Mouse (Mus musculus) G1E-ER4 (cell line): ENCODE results near the gene Dcaf6. TPM values are rescaled to one million over a fixed set of nuclear protein-coding genes. Genes with fewer than 3 reads are reported as not detected.

Experiments
- GATA1 ChIP-seq: IDR thresholded peaks from one replicate; pipeline ENCODE4 v1.8.0; 2012; ENCODE audit warnings: low read length, inconsistent platforms
- polyA plus RNA-seq: library from polyadenylated mRNA; stranded (reverse); fragments of >175 nt; gene quantifications from 2 replicates; pipeline ENCODE4 v1.2.3, GENCODE M21; 2012

Gene Dcaf6
- polyA plus RNA-seq, 1 experiment: 77.8 TPM

DNA sequence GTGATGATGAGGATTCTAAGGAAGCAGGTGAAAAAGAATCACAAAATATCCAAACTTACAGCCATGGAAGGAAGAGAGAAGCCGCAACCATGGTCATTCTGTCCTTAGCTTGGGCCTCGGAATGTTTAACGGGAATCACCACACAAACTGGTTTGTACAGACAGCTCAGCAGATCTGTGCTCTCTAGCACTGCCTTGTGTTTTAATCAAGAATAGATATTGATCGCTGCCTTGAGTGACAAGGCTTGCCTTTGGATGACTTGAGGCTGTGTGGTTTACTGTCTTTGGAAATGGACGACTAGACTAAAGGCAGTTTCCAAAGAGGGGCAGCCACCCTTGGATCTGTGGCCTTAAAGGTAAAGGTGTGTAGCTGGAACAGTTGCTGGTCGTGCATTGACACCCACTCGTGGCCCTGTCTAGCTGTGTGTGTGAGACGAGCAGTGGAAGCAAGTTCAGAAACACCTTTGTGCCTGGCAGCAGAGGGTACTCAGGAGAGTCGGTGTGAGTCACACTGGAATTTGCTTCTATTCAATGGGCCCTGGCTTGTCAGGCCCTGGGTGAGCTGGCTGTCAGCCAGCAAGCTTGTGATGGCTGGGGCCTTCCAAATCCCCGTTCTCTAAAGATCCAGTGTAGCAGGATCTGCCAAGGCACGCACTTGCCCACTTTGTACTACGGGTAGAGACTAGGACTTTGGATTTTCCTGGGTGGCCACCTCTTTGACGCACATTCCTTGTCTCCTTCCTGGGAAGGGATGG, 157.6 kb downstream of the Dcaf6 start:
- TF ChIP-seq GATA1: no peak

DNA sequence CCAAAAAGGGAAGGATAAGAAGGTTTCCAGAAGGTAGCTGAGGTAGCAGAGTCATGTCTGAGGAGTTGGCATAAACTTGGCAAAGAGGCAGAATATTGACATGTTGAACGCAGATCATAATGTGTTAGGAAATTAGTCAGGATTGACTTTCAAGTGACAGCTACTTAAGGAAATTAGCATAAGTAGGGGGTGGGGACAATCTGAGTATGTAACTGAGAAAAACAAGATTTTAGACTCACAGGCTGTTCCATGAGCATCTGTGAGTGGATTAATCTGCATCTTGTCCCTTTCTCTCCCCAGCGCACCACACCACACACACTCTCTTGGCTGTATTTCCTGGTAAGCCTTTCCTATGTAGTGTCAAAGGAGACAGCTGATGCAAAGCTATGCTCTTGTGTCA, 158.7 kb downstream of the Dcaf6 start:
- TF ChIP-seq GATA1: no peak

DNA sequence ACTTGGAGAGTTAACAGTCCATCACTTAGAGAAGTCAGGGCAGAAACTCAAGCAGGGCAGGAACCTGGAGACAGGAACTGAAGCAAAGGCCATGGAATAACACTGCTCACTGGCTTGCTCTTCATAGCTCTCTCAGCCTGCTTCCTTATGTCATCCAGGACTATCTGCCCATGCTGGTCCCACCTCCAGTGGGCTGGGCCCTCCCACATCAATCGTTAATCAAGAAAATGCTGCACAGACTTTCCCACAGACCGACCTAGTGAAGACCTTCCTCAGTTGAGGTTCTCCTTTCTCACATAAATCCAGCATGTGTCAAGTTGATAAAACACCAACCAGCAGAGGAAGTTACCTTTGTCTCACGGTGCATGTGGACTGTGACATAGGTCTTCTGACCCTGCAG, 159.2 kb downstream of the Dcaf6 start:
- TF ChIP-seq GATA1: no peak

DNA sequence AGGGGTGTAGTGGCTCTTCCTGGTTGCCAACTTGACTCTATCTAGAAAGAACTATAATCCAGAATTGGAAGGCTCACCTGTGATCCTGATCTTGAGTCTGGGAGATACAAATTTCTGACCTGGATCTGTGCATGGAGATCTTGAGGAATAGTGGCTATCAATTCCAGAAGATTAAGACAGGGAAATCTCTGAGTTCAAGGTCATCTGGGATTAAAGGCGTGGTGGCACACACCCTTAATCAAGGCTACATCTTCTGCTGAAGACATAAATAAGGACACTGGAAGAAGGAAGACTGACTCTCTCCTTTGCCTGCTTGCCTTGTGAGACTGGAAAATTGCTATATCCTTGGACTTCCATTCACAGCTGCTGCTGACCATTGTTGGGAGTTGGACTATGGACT, 164.8 kb downstream of the Dcaf6 start, which contains the start of gene Gpr161:
Gene Gpr161 (plus strand): TSS at position 301 of the 400 bp plus-strand sequence.
- TF ChIP-seq GATA1: no peak

DNA sequence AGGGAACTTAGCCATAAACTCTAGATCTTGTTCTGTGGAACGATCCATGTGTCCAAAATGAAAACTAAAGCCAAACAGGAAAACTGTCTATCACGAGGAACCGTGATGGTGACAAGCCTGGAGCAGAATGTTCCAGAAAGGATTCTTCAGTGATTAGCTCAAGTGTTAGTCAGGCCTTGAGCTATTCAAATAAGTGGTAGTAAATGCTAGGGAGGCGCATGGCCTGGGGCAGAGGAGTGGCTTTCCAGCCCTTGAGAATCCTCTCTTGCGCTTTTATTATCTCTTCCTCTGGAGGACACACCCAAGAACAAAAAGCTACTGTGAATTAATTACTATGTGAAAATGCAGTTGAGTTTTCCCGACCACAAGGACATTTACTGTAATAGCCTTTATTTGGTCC, 168.7 kb downstream of the Dcaf6 start:
- no peak for TF ChIP-seq GATA1

DNA sequence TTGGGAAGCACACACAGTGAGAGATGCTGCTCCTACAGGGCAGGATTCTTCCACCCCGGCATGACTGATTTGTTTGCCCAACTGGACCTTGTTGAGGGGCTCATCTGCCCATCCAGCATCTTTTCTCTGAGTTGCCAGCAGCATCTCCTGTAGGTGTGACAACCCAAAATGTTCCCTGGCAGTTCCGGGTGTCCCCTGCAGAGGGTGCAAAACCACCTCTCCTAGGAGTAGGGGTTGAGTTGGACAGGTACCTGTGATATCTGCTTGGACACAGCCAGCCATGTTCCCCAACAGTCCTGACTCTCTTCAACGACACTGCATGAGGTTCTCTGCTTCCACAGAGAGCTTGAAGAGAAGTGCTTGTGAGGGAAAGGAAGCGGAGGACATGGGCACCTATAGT, 170.4 kb downstream of the Dcaf6 start:
- TF ChIP-seq GATA1: no peak

DNA sequence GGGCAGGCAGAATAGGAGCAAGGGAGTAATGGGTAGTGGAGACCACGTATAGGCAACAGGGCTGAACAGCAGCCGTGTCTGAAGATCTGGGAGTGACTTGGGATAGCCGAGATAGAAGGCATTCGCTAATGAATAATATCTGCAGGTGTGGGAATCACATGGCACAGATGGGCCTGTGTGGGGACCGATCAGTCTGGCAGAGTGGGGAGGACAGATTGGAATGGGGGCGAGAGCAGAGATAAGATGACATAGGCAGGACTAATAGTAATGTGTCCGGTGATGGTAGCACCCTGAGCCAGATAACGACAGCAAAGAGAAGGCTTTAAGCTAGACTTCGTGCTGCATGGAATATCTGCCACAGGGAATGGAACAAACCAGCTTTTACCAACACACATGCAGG, 172.1 kb downstream of the Dcaf6 start:
- TF ChIP-seq GATA1: no peak

DNA sequence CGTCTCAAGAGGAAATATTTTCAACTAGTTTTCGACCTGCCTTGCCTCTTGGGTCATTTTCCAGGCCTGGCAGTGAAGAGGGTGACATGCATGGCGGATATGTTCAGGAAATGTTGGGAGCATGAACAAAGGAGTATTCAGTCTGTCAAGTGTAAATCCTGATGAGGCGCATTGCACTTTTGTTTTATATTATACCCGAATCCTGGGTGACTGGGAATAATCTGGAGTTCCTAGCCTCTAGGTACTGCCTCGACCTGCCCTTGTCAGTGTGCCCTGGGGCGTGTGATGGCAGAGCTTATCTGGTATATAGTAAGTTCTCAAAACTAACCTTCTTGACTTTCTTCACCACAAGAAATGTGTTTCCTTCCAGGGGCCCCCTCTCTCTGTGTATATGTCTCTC, 176.2 kb downstream of the Dcaf6 start:
- no peak for TF ChIP-seq GATA1

DNA sequence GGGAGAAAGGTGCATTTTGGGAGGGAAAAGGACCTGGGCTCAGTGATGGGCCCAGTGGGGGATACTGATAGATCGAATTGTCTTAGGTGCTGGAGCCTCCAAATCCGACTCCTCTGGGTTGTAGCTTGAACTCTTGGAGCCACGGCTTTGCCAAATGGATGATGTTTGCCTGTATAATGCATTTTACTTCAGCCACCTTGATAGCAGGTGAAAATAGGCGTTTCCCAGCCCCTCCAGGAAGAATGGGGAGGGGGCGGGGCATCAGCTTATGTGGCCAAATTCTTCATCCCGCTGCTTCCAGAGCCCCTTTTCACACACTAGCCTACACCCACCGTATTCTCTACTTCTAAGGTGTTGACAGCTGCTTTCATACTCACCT, 177.3 kb downstream of the Dcaf6 start:
- TF ChIP-seq GATA1: no peak

DNA sequence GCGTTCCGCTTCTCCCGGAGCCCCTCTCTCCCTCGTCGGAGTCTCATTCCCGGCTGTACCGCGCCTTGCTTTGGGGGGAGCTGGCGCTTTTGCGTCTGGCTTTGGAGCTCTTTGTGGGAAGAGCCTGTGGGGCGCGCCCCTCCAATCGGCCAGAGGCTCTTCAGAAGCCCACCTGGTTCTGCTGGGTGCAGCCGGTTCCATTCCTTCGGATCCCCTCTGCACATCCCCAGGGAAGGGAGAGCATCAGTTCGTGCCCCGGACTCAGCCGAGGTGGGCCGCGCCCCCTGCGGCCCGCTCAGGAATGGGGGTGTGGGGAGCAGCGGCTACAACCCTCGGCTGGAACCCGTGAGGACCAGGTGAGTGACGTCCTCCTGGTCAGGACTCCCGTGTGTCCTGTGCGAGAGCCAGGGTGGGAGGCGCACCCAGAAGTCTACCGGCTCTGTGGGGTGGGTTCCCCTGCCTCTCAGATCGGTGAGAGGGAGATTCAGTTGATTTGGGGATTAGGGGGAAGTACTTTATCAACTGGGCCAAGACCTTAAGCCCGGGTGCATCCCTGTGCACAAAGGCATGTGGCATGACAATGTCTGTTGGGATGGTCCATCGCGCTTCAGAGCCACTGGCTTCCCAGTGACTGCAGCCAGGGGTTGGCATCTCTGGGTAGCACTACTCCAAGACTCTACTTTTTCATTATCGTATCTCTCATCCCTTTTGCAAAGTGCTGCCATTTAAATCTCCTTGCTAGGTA, 177.9 kb downstream of the Dcaf6 start:
- no peak for TF ChIP-seq GATA1

DNA sequence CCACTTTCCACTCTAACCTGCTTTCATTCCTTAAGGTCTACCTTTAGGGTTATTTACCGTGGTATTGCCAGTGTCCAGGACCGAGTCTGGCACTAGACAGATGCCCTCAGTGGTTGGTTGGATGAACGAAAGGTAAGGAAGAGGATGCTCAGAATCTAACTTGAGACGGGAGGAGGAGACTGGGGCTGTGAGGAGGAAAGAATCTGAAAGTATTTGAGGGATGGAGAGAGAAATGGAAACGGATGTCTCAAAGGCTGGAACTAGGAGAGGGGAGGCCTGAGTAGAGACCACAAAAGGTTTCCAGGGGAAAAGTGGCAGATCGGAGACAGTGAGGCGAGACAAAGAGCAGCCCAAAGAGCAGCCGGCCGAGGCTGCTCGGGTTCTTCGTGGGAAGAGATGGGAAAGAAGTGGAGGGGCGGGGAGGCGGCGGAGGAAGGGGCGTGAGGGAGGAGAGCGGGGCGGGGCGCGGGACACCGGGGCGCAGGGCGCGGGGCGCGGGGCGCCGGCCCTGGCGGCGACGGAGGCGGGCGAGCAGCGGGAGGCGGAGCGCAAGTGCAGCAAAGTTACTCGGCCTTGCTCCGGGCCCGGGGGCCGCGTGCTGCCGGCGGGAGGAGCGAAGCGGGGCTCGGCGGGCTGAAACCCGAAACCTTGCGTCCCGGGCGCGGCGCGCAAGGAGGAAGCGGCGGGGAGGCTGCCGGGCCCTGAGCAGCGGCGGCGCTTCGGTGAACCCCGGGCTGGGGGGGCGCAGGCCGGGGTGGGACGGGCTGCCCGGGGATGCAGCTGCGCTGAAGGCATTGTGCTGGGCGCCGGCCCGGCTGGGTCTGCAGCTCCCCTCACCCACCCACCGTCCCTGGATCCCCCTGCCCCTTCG, 178.7 kb downstream of the Dcaf6 start:
- TF ChIP-seq GATA1: no peak

DNA sequence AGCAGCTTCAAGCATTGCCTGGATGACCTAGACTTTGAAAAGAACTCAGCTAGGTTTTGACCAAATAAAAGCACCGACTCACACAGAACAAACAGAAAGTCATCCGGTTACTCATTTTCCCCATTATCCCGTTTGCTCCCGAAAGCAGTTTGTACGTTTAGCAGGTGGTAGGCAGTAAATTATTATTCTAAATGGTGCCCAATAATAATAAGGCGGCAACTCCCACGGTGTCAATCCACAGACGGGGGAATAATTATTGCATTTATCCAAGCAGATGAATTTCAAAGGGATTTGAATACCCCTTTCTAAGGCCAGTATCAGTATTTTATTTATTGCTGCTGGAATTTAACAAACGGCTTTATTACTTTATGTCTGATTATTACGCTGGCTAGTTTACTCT, 179.5 kb downstream of the Dcaf6 start:
- TF ChIP-seq GATA1: no peak

Other genes with a start within 250 kb of the Dcaf6 start
- gene Tiprl, start 223.5 kb downstream of the Dcaf6 start, polyA plus RNA-seq: 16.0 and 18.8 TPM in 2 replicates
- not detected in 2 replicates for gene Gpr161, start 164.7 kb downstream of the Dcaf6 start, polyA plus RNA-seq
- 115 and 140 TPM in 2 replicates for gene Mpc2, start 162 bp upstream of the Dcaf6 start, polyA plus RNA-seq
- not detected in 2 replicates for gene Adcy10, start 24.7 kb upstream of the Dcaf6 start, polyA plus RNA-seq
- gene Mpzl1, start 174.1 kb upstream of the Dcaf6 start, polyA plus RNA-seq: 4.2 and 8.3 TPM in 2 replicates
- 5.5 and 6.9 TPM in 2 replicates for gene Rcsd1, start 249.3 kb upstream of the Dcaf6 start, polyA plus RNA-seq